Mouse (Mus musculus): ENCODE data around the gene Cntnap2.
A peak's percentile ranks its signal among the peaks of the same experiment; 100 is the strongest.

Gene Cntnap2

GRCm38 (mm10) chr6:46704293-46705170, 1645.4 kb downstream of the Cntnap2 start:
- no peak for DNase-seq

GRCm38 (mm10) chr6:46705926-46706325, 1646.8 kb downstream of the Cntnap2 start:
- DNase-seq: no peak

- no peak for DNase-seq
Measured at GRCm38 (mm10) chr6:46716576-46716975, 1657.4 kb downstream of the Cntnap2 start.

- no peak for DNase-seq
Measured at GRCm38 (mm10) chr6:46733794-46734193, 1674.6 kb downstream of the Cntnap2 start.

GRCm38 (mm10) chr6:46748448-46748847, 1689.3 kb downstream of the Cntnap2 start:
- DNase-seq: no peak

- no peak for DNase-seq
Measured at GRCm38 (mm10) chr6:46763481-46763880, 1704.3 kb downstream of the Cntnap2 start.

GRCm38 (mm10) chr6:46774529-46774928, 1715.4 kb downstream of the Cntnap2 start:
- DNase-seq: no peak

- DNase-seq: no peak
Measured at GRCm38 (mm10) chr6:46802264-46803110, 1743.3 kb downstream of the Cntnap2 start.

- no peak for DNase-seq
Measured at GRCm38 (mm10) chr6:46856635-46857034, 1797.5 kb downstream of the Cntnap2 start.

GRCm38 (mm10) chr6:46861076-46861475, 1801.9 kb downstream of the Cntnap2 start:
- DNase-seq: no peak

GRCm38 (mm10) chr6:46866317-46866716, 1807.2 kb downstream of the Cntnap2 start:
- no peak for DNase-seq

GRCm38 (mm10) chr6:46886230-46886629, 1827.1 kb downstream of the Cntnap2 start:
- DNase-seq: no peak

GRCm38 (mm10) chr6:46909167-46909566, 1850.0 kb downstream of the Cntnap2 start:
- no peak for DNase-seq

- no peak for DNase-seq
Measured at GRCm38 (mm10) chr6:46918701-46919274, 1859.6 kb downstream of the Cntnap2 start.

GRCm38 (mm10) chr6:46919973-46920372, 1860.8 kb downstream of the Cntnap2 start:
- no peak for DNase-seq

- no peak for DNase-seq
Measured at GRCm38 (mm10) chr6:46924709-46925108, 1865.6 kb downstream of the Cntnap2 start.

- no peak for DNase-seq
Measured at GRCm38 (mm10) chr6:46945703-46946102, 1886.5 kb downstream of the Cntnap2 start.

- peak; percentile 4 to 14 for DNase-seq
Measured at GRCm38 (mm10) chr6:46961022-46961686, 1902.0 kb downstream of the Cntnap2 start.

- DNase-seq: no peak
Measured at GRCm38 (mm10) chr6:46963261-46963660, 1904.1 kb downstream of the Cntnap2 start.

GRCm38 (mm10) chr6:46963693-46964092, 1904.5 kb downstream of the Cntnap2 start:
- no peak for DNase-seq

- no peak for DNase-seq
Measured at GRCm38 (mm10) chr6:46972640-46973039, 1913.5 kb downstream of the Cntnap2 start.

GRCm38 (mm10) chr6:46996010-46996602, 1936.9 kb downstream of the Cntnap2 start:
- DNase-seq: no peak
